Mouse (Mus musculus): ENCODE measurements around the gene Rnf34. TPM values are rescaled to one million over a fixed set of nuclear protein-coding genes. Genes with fewer than 3 reads are reported as not detected.

Rnf34 gene
- total RNA-seq, 2 experiments from 2014 or later, result 15.9 to 26.0 TPM

DNA sequence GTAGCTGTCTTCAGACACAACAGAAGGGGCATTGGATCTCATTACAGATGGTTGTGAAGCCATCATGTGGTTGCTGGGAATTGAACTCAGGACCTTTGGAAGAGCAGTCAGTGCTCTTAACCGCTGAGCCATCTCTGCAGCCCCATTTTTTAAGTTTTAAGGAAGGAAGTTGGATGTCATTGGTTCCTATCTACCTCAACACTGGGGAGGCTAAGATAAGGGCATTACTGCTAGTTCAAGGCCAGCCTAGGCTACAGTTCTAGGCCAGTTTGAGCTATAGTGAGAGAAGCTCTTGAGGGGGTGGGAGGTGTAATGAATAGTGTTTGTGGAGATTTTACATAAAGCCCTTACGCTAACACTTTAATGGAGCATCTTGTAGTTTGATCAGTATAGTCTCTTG lies 13.2 kb downstream of the Rnf34 start:
- DNase-seq (ENCODE audit: low spot score in 2 of 2), result no peak

- DNase-seq (ENCODE audit: low spot score in 2 of 2), result no peak
These were observed 22.8 kb downstream of the Rnf34 start for GRCm38 (mm10) chr5:122872626-122873025.

GRCm38 (mm10) chr5:122873573-122873972 lies 23.7 kb downstream of the Rnf34 start:
- no peak for DNase-seq (ENCODE audit: low spot score in 2 of 2)

DNA sequence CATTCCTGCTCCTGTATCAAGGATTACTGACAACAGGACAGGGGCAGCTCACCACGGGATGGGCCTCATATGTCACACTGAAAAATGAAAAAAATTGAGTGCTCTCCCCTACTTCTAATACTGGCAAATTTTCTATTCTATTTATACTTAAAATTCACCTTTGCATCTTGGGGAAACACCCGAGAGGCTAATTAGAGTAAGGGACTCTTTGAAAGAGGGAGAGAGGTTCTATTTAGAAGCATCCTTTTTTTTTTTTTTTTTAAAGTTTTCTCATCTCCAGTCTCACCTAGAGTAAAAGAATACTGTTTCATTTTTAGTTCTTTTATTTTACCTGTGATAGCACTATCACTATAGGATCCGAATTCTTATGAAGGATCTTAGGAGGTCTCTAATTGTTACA lies 24.5 kb downstream of the Rnf34 start:
- DNase-seq (ENCODE audit: low spot score in 2 of 2), result no peak

DNA sequence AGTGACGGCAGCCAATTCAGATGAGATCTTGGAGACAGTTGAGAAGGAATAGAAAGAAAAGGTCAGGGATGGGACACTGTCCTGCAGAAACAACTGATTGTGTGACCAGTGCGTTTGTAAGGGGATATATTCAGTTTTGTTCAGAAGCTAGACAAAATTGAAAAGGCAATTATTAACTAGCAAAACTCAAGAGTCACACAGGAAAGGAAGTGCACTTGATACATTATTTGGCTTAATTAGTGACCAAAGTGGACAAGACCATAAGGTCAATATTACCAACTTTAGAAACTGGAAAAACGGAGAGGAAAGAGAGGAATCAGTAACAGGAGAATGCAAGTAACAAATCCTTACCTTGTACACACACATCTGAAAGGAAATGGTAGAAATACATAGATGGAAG lies 26.8 kb downstream of the Rnf34 start:
- DNase-seq (ENCODE audit: low spot score in 2 of 2), result no peak

DNA sequence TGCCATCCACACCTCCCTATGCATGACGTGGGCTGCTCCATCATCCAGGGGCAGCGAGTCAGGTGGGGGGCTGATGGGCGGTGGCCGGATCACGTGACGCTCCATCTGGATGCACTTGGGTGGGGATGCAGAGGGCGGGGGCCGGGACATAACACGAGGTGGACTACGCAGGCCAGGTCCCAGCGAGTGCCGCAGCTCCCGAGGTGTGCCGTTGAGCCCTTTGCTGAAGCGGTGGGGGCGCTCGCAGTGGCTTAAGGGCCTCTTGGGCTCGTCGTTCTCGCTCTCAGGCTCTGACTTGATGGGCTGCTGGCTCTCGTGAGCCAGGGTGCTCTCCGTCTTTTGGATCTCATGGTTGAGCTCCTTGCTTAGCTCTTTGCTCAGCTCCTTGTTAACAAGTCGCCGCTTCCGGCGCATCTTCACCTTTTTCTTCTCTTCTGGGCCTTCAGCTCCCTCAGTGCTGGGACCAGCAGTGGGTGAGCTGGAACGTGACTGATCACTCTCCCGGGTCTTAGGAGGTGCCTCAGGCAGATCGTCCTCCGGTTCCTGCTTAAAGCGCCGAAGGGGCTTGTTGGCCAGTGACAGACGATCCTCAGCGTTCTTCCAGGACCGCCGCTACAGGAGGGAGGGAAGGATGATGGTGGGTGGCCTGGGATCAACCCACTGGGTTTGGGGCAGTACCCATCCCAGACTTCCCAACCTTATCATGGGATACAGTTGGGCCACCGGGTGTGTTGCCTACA lies 30.6 kb downstream of the Rnf34 start:
- no peak for DNase-seq (ENCODE audit: low spot score in 2 of 2)

DNA sequence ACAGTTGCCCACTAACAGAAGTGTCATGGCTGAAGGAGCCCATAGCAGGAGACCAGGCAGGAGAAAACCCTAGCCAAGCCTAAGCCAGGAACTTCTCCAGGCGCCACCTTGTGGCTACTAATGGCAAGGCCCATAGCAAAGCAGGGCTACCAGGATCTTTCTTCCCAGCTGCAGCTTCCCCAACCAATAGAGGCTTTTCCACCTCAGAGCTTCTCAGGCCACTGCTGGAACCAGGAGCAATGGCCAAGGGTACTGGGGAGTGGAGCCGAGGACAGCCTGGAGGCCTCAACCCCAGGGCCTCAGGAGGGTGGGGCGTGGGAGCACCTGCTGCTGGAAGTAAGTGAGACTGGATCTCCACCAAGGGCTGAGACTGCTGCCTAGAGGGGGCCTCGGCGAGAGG lies 31.5 kb downstream of the Rnf34 start:
- peak; percentile 57 to 64 for DNase-seq (ENCODE audit: low spot score in 2 of 2)

- DNase-seq (ENCODE audit: low spot score in 2 of 2), result no peak
These were observed 32.6 kb downstream of the Rnf34 start for GRCm38 (mm10) chr5:122882256-122883050.

DNA sequence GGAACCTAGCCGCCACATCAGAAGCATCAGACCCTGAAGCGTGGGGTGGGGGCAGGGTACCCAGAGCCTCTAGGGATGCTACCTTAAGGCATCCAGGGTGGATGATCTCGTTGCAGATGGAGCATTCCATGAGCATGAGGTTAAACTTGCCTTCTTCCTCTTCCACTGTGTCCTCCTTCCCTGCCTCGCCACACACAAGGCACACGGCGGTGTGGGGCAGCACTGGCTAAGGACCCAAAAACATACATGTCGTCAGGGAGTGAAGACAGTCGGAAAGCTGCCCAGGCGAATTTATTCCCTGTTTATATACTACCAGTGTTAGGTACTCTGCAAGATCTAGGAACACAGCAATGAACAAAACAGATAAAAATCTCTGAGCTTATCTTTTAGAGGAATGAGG lies 33.4 kb downstream of the Rnf34 start:
- no peak for DNase-seq (ENCODE audit: low spot score in 2 of 2)

DNA sequence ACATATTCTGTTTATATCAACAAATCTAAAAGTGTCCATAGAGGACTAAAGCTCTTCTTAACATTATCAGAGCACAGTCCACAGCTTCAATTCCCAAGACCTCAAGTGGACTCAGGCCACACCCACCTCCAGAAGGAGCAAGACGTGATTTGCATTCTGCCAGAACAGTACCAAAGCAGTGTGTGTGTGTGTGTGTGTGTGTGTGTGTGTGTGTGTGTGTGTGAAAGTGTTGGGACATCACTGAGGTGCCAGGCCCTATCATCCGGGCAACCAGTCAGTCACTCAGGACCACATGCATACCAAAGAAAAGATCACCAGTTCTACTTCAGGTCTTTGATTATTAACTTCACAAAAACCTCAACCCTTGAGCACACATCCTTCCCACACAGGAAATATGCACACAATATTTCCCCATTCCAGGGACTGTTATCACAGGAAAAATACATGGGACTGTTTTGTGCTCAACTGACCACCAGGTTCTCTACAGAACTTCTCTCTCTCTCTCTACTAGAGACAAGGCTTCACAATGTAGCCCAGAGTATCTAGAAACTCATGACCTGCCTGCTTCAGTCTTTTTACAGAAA lies 33.9 kb downstream of the Rnf34 start:
- DNase-seq (ENCODE audit: low spot score in 2 of 2), result no peak

DNA sequence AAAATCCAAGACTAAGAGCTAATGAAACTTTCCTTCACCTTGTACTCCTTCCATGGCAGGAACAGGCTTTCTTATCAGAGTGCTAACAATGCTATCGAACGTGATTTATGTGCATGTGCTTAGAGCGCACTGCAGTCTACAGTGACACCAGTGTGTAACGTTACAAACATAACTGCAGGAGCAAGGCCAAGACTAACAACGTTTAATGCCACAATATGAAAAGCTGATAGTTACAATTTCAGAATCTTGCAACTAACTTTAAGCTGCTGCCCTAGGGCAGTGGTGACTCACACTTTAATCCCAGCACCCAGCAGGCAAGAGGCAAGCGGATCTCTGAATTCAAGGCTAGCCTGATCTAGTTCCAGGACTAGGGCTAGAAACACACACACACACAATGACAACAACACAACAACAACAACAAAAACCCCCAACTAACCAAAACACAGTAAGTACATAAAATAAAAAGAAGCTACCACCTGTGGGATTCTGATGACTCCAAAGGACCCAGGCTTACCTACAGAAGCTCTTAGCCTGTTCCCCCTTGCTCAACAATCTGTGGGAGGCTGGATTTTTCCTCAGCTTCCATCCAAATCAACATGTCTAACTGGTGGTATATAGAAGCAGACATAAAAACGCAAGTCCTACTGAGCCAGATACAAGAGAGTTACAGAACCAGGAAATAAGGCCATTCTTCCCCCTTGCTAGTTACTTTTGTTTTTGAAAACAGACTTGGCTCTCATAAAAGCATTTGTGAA lies 34.9 kb downstream of the Rnf34 start:
- no peak for DNase-seq (ENCODE audit: low spot score in 2 of 2)

DNA sequence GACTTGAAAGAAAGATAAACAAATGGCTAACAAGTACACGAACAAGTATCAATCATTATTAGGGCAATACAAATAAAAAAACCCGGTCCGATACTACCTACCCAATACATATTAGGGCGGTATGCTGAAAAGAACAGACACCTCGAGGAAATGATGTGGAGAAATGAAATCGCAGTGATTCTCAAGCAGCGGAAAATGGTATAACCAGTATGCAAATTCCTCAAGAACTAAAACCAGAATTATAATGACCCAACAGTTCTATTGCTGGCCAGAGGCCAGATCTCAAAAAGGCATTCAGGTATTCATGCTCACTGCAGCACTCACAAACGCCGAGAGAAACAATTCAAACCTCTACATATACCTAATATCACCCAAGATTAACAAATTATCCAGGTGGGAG lies 37.2 kb downstream of the Rnf34 start:
- DNase-seq (ENCODE audit: low spot score in 2 of 2), result no peak

DNA sequence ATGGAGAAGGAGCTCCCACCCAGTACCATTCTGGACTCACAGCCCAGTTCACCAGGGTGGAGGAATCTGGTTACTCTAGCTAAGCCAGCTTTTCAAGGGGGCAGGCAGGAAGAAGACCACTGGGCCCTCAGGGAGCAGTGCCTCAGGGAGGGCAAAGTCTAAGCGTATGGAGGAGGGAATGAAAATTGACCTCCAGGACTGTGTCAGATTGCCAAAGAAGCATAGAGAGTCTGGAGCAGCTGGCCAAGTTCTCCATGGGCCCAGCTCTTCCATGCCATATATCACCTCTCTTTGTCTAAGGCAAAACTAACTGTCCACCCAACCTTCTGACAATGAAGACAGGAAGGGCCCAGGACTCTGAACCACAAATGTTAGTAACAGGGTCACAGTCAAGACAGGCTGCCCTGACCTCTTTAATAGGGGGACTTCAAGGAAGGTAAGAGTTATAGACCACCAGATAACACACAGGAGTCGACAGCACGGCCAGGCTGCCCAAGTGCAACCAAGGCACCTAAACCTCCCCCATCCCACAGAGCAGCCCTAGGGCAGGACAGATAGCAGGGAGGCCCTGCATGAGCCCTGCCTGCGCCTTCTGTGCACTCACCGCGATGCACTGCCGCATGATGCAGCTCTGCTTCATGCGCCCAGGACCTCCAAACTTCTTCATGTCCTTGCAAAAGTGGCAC lies 38.2 kb downstream of the Rnf34 start:
- DNase-seq (ENCODE audit: low spot score in 2 of 2), result no peak

DNA sequence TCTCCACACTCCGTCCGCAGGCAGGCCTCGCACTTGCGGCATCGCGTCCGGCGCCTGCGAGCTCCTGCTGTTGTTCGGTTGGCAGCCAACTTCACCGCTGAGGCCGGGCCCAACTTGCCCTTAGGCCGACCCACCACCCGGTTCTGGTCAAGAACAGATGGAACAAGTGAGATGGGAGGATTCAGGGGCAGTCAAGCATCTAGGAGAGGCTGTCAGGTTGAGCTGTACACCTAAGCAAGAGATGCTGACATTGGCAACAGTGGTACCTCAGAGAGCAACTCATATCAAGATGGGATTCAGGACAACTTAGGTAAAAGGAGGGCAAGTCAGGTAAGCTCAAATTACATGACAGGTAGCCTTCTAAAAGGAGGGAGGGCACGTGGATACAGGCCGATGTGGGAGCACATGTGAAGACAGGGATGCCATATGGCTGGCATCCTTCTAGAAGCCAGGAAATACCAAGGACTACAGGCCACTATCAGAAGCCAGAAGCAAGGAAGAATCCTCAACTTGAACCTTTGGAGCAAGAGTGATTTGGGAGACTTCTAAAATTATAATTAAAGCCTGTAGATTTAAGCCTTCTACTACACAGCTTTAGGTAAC lies 38.9 kb downstream of the Rnf34 start:
- no peak for DNase-seq (ENCODE audit: low spot score in 2 of 2)

DNA sequence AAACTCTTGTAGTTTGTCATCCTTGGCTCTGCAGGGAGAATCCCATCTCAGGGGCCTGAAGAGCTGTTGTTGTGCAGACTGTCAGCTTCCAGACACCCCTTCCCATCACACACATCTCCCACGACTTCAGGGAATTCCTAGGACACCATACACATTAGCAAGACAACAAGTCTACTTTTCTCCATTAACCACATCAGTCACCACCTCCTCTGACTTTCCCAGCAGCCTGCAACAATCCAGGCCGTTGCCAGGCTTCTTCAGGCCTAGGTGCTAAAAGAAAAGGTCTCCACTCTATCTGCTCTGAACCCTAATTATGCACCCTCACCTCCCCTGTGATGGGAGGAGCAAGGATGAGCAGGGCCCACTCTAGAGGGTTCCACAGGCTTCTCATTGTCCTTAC lies 40.5 kb downstream of the Rnf34 start:
- no peak for DNase-seq (ENCODE audit: low spot score in 2 of 2)

GRCm38 (mm10) chr5:122893270-122893669 lies 43.4 kb downstream of the Rnf34 start:
- no peak for DNase-seq (ENCODE audit: low spot score in 2 of 2)

- peak; percentile 28 to 57 for DNase-seq (ENCODE audit: low spot score in 2 of 2)
These were observed 44.3 kb downstream of the Rnf34 start for GRCm38 (mm10) chr5:122894007-122894637.

DNA sequence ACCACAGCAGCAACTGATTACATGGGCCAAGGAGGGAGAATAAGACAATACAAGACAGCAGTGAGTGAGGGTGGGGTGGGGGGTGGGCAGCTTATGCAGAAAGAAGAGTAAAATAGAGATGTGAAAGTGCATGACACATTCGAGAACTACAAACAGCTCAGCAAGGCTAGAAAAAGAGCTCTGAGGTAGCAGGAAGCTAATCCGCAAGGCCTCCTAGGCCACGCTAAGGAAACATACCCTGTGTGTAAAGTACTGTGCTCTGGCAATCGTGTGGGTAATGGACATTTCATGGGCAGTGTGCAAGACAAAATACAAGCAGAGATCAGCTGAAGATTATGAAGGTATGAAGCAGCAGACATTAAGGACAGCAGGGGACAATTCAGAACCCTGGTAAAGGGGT lies 45.0 kb downstream of the Rnf34 start:
- no peak for DNase-seq (ENCODE audit: low spot score in 2 of 2)

- DNase-seq (ENCODE audit: low spot score in 2 of 2), result no peak
These were observed 48.3 kb downstream of the Rnf34 start for GRCm38 (mm10) chr5:122898153-122898552.
